In the genomic region with DNA sequence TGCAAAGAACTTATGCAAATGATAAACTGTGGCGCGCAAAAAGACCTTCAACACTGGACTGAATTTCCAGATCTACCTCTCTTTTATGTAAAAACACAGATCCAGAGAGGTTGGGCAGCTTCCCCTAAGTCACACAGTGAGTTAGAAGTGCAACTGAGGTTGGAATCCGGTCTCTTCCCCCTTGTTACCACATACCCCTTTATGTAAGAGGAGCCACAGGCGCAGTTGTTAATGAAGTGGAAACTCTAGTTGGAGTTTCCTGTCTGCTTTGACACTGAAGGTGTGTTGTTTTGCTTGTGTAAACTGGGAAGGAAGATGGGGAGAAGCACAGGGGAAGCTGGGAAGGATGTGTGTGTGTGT, we compare ENCODE assay signal across 8 mouse cellular contexts. TPM values are rescaled to one million over a fixed set of nuclear protein-coding genes. Genes with fewer than 3 reads are reported as not detected.
DNase-seq lines count a peak whose midpoint lies in the region; ATAC-seq and TF ChIP-seq lines count a peak whose summit lies in the region.

No protein-coding gene starts in this region.

- peak overlapping the region; percentile 72 for H3K9ac ChIP-seq in neural tube, embryonic 11.5 days (ENCODE audit: low read length)
- peak overlapping the region; percentile 85; the same call in 1 of the 2 replicates for H3K9ac ChIP-seq in hindbrain, embryonic 16.5 days (ENCODE audit: low read depth, low read length)
- H3K9ac ChIP-seq in midbrain, embryonic 11.5 days (ENCODE audit: low read length): peak overlapping the region; percentile 70; the same call in 1 of the 2 replicates

- no peak overlapping the region for H3K27ac ChIP-seq in neural tube, embryonic 11.5 days (ENCODE audit: low read depth, low read length)
- no peak overlapping the region for H3K27ac ChIP-seq in cortical plate, adult 2 months (ENCODE audit: insufficient read depth, low read length)
- H3K27ac ChIP-seq in hindbrain, embryonic 16.5 days (ENCODE audit: low read depth, low read length): no peak overlapping the region
- no peak overlapping the region for H3K27ac ChIP-seq in midbrain, embryonic 11.5 days (ENCODE audit: low read depth, low read length)

- H3K9me3 ChIP-seq in neural tube, embryonic 11.5 days (ENCODE audit: control insufficient read depth, low read length): no peaks in the 10 kb centered on the region
- no peaks in the 10 kb centered on the region for H3K9me3 ChIP-seq in hindbrain, embryonic 16.5 days (ENCODE audit: control insufficient read depth, low read length)
- H3K9me3 ChIP-seq in midbrain, embryonic 11.5 days (ENCODE audit: control insufficient read depth, low read length): no peaks in the 10 kb centered on the region

- TF ChIP-seq POLR2A in cortical plate, adult 2 months (IDR thresholded peaks at IDR 0.05; ENCODE audit: extremely low read depth, insufficient read depth, low read length): no peak

- peak overlapping the region; percentile 85 for H3K4me3 ChIP-seq in neural tube, embryonic 11.5 days (ENCODE audit: low read depth, low read length)
- H3K4me3 ChIP-seq in cortical plate, adult 2 months (ENCODE audit: insufficient read depth, low read length): peak overlapping the region; percentile 84
- peak overlapping the region; percentile 95 for H3K4me3 ChIP-seq in hindbrain, embryonic 16.5 days (ENCODE audit: low read length)
- peak overlapping the region; percentile 72 for H3K4me3 ChIP-seq in midbrain, embryonic 11.5 days (ENCODE audit: low read depth, low read length)

- H3K27me3 ChIP-seq in neural tube, embryonic 11.5 days (ENCODE audit: control insufficient read depth, insufficient read depth, low read length): 0 out of 2 replicates have a peak, but pooled peaks cover 4% of the 10 kb centered on the region
- H3K27me3 ChIP-seq in hindbrain, embryonic 16.5 days (replicated peaks; ENCODE audit: control insufficient read depth, insufficient read depth, low read length): no peaks in the 10 kb centered on the region; the same call in 1 of the 2 replicates
- peaks cover 7% of the 10 kb centered on the region for H3K27me3 ChIP-seq in midbrain, embryonic 11.5 days (ENCODE audit: control insufficient read depth, insufficient read depth, low read length)

- peak overlapping the region; percentile 100 for H3K4me2 ChIP-seq in neural tube, embryonic 11.5 days (ENCODE audit: low read depth)
- peak overlapping the region; percentile 99 for H3K4me2 ChIP-seq in hindbrain, embryonic 16.5 days (ENCODE audit: low read length)
- H3K4me2 ChIP-seq in midbrain, embryonic 11.5 days: peak overlapping the region; percentile 100

- H3K36me3 ChIP-seq in neural tube, embryonic 11.5 days (ENCODE audit: control insufficient read depth, insufficient read depth, low read length): no peaks in the 10 kb centered on the region
- no peaks in the 10 kb centered on the region for H3K36me3 ChIP-seq in hindbrain, embryonic 16.5 days (ENCODE audit: control insufficient read depth, insufficient read depth, low read length)
- H3K36me3 ChIP-seq in midbrain, embryonic 11.5 days (ENCODE audit: control insufficient read depth, insufficient read depth, low read length): no peaks in the 10 kb centered on the region

- no peak for DNase-seq in neural tube, embryonic 11.5 days (ENCODE audit: low spot score)
- no peak for DNase-seq in neural tube, embryonic 10.5 days (ENCODE audit: extremely low spot score, low spot score)
- DNase-seq in midbrain, embryonic 11.5 days (ENCODE audit: low spot score, missing footprints): no peak
- no peak for DNase-seq in layer of hippocampus, postnatal 10 days (ENCODE audit: low spot score in 2 of 2)
- DNase-seq in gastrocnemius, adult 18-20 months (ENCODE audit: low spot score): no peak
- no peak for DNase-seq in frontal cortex, postnatal 36 days (ENCODE audit: low spot score in 2 of 2)

- H3K4me1 ChIP-seq in neural tube, embryonic 11.5 days (ENCODE audit: control insufficient read depth, insufficient read depth, low read length): peaks cover 5% of the 10 kb centered on the region
- no peaks in the 10 kb centered on the region for H3K4me1 ChIP-seq in cortical plate, adult 2 months (ENCODE audit: control insufficient read depth, insufficient read depth, low read length)
- peaks cover 13% of the 10 kb centered on the region for H3K4me1 ChIP-seq in hindbrain, embryonic 16.5 days (ENCODE audit: control insufficient read depth, insufficient read depth, low read depth, low read length)
- H3K4me1 ChIP-seq in midbrain, embryonic 11.5 days (ENCODE audit: control insufficient read depth, insufficient read depth, low read length): peaks cover 5% of the 10 kb centered on the region

- no peak for ATAC-seq in neural tube, embryonic 11.5 days (ENCODE audit: insufficient read depth, low FRiP score, low TSS enrichment)
- no peak for ATAC-seq in hindbrain, embryonic 16.5 days
- ATAC-seq in midbrain, embryonic 11.5 days (ENCODE audit: low FRiP score): no peak

- no peak for TF ChIP-seq CTCF in cortical plate, adult 2 months (IDR thresholded peaks at IDR 0.05; ENCODE audit: extremely low read depth, insufficient read depth, low read length)

- WGBS in neural tube, embryonic 11.5 days: 0% methylated on average over 4 of the region's 4 CpGs
- WGBS in hindbrain, embryonic 16.5 days: 1% methylated on average over 4 of the region's 4 CpGs
- under 1% methylated on average over 4 of the region's 4 CpGs for WGBS in midbrain, embryonic 11.5 days

RNA-seq across cellular contexts. Expression of gene Ubtd1, which starts 1.2 kb away (rescaled TPM):
- 9.9 and 11.2 TPM in 2 replicates for polyA plus RNA-seq in neural tube, embryonic 11.5 days (2014; fragmentation: Nextera tagmentation; extraction: Ambion mirVana)
- polyA plus RNA-seq in cortical plate, adult 2 months (2012; rRNA removed): 14.9 and 17.4 TPM in 2 replicates
- 13.4 and 15.2 TPM in 2 replicates for polyA plus RNA-seq in hindbrain, embryonic 16.5 days (2015; fragmentation: Nextera tagmentation; extraction: Ambion mirVana)
- 6.9 and 7.0 TPM in 2 replicates for polyA plus RNA-seq in midbrain, embryonic 11.5 days (2014; fragmentation: Nextera tagmentation; extraction: Ambion mirVana)
- 10 to 100 TPM; 15.8 to 18.9 TPM for total RNA-seq in layer of hippocampus, postnatal 10 days (2021)
- total RNA-seq in gastrocnemius, adult 18-20 months (2021): 10 to 100 TPM; 15.5 to 17.3 TPM

RNA-seq across cellular contexts. Expression of gene Mms19, which starts 1.8 kb away (rescaled TPM):
- 29.0 and 35.1 TPM in 2 replicates for polyA plus RNA-seq in neural tube, embryonic 11.5 days (2014; fragmentation: Nextera tagmentation; extraction: Ambion mirVana)
- polyA plus RNA-seq in cortical plate, adult 2 months (2012; rRNA removed): 44.3 and 52.0 TPM in 2 replicates
- polyA plus RNA-seq in hindbrain, embryonic 16.5 days (2015; fragmentation: Nextera tagmentation; extraction: Ambion mirVana): 30.0 and 31.3 TPM in 2 replicates
- 27.0 and 33.4 TPM in 2 replicates for polyA plus RNA-seq in midbrain, embryonic 11.5 days (2014; fragmentation: Nextera tagmentation; extraction: Ambion mirVana)
- total RNA-seq in layer of hippocampus, postnatal 10 days (2021): 10 to 100 TPM; 28.9 to 35.2 TPM
- total RNA-seq in gastrocnemius, adult 18-20 months (2021): 1 to 10 TPM; 8.7 to 9.7 TPM

RNA-seq across cellular contexts. Expression of gene Zdhhc16, which starts 49.5 kb away (rescaled TPM):
- polyA plus RNA-seq in neural tube, embryonic 11.5 days (2014; fragmentation: Nextera tagmentation; extraction: Ambion mirVana): 66.8 and 69.2 TPM in 2 replicates
- polyA plus RNA-seq in cortical plate, adult 2 months (2012; rRNA removed): 70.0 and 71.7 TPM in 2 replicates
- 91.3 and 91.4 TPM in 2 replicates for polyA plus RNA-seq in hindbrain, embryonic 16.5 days (2015; fragmentation: Nextera tagmentation; extraction: Ambion mirVana)
- 64.0 and 64.7 TPM in 2 replicates for polyA plus RNA-seq in midbrain, embryonic 11.5 days (2014; fragmentation: Nextera tagmentation; extraction: Ambion mirVana)
- total RNA-seq in layer of hippocampus, postnatal 10 days (2021): 10 to 100 TPM; 60.2 to 67.4 TPM
- total RNA-seq in gastrocnemius, adult 18-20 months (2021): 10 to 100 TPM; 17.4 to 20.2 TPM

RNA-seq across cellular contexts. Expression of gene Exosc1, which starts 49.5 kb away (rescaled TPM):
- 61.3 and 67.0 TPM in 2 replicates for polyA plus RNA-seq in neural tube, embryonic 11.5 days (2014; fragmentation: Nextera tagmentation; extraction: Ambion mirVana)
- 27.8 and 28.6 TPM in 2 replicates for polyA plus RNA-seq in cortical plate, adult 2 months (2012; rRNA removed)
- polyA plus RNA-seq in hindbrain, embryonic 16.5 days (2015; fragmentation: Nextera tagmentation; extraction: Ambion mirVana): 52.4 and 55.9 TPM in 2 replicates
- 75.0 and 82.1 TPM in 2 replicates for polyA plus RNA-seq in midbrain, embryonic 11.5 days (2014; fragmentation: Nextera tagmentation; extraction: Ambion mirVana)
- total RNA-seq in layer of hippocampus, postnatal 10 days (2021): 10 to 100 TPM; 28.8 to 32.2 TPM
- 10 to 100 TPM; 19.9 to 20.1 TPM for total RNA-seq in gastrocnemius, adult 18-20 months (2021)

RNA-seq across cellular contexts. Expression of gene Ankrd2, which starts 53.0 kb away (rescaled TPM):
- polyA plus RNA-seq in neural tube, embryonic 11.5 days (2014; fragmentation: Nextera tagmentation; extraction: Ambion mirVana): 0.45 and 0.48 TPM in 2 replicates
- 0.33 and 0.45 TPM in 2 replicates for polyA plus RNA-seq in cortical plate, adult 2 months (2012; rRNA removed)
- 1.1 and 1.5 TPM in 2 replicates for polyA plus RNA-seq in hindbrain, embryonic 16.5 days (2015; fragmentation: Nextera tagmentation; extraction: Ambion mirVana)
- not detected in 2 replicates for polyA plus RNA-seq in midbrain, embryonic 11.5 days (2014; fragmentation: Nextera tagmentation; extraction: Ambion mirVana)
- total RNA-seq in layer of hippocampus, postnatal 10 days (2021): under 1 TPM; 0.34 to 0.40 TPM
- 100 to 1,000 TPM; 180 to 360 TPM for total RNA-seq in gastrocnemius, adult 18-20 months (2021)
